Mouse (Mus musculus): ENCODE data around the gene Pnma1.

The Pnma1 gene

GRCm38 (mm10) chr12:84107692-84108091 lies 40.6 kb downstream of the Pnma1 start:
- no peak for DNase-seq (ENCODE audit: low read depth, low spot score)

- DNase-seq (ENCODE audit: low read depth, low spot score) = no peak
These were observed 41.3 kb downstream of the Pnma1 start for GRCm38 (mm10) chr12:84107012-84107411.

- no peak for DNase-seq (ENCODE audit: low read depth, low spot score)
These were observed 46.8 kb downstream of the Pnma1 start for GRCm38 (mm10) chr12:84101493-84101845.

GRCm38 (mm10) chr12:84100604-84101492 lies 47.4 kb downstream of the Pnma1 start, which contains the start of gene Acot6:
Acot6 (plus strand) TSS chr12:84100654.
- peak; percentile 26 for DNase-seq (ENCODE audit: low read depth, low spot score)

- DNase-seq (ENCODE audit: low read depth, low spot score) = no peak
These were observed 48.2 kb downstream of the Pnma1 start for GRCm38 (mm10) chr12:84100071-84100470.

- no peak for DNase-seq (ENCODE audit: low read depth, low spot score)
These were observed 48.7 kb downstream of the Pnma1 start for GRCm38 (mm10) chr12:84099605-84100004.
